Mouse (Mus musculus): ENCODE measurements at regions not wholly inside any gene's neighbourhood (a gene's known extent, or its start where the extent isn't known, plus 50 kb on each side); places are given as distances from the start of the nearest gene placed in this dataset.

DNA sequence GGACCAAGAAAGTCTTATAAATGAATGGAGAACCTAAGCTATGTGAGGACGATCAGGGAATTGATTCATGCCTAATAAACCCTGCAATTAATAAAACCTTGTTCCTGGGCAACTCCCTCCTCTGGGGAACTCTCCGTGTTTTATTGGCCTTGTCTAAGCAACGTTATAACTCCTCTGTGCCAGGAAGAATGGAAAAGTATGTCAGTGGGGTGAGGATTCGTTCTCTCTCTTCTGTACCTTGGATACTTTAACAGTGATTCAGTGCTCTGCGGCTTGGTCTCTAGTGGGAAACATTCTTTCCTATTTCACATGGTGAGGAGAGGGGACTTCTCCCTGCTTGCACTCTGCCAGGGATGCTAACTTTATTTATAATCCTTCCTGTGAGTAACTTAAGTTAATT, 417.4 kb upstream of the Cdh6 start:
- H3K27me3 ChIP-seq (replicated peaks): no peaks in the 10 kb centered on the region
- no peak overlapping the region for H3K4me2 ChIP-seq (replicated peaks)
- H3K36me3 ChIP-seq: no peaks in the 10 kb centered on the region
- WGBS: 42% methylated on average over 5 of the region's 5 CpGs
- H3K9ac ChIP-seq: no peak overlapping the region
- no peak overlapping the region for H3K27ac ChIP-seq
- no peak overlapping the region for H3K4me3 ChIP-seq (replicated peaks)
- H3K4me1 ChIP-seq (replicated peaks): no peaks in the 10 kb centered on the region
- no peaks in the 10 kb centered on the region for H3K9me3 ChIP-seq
- no peak for ATAC-seq

DNA sequence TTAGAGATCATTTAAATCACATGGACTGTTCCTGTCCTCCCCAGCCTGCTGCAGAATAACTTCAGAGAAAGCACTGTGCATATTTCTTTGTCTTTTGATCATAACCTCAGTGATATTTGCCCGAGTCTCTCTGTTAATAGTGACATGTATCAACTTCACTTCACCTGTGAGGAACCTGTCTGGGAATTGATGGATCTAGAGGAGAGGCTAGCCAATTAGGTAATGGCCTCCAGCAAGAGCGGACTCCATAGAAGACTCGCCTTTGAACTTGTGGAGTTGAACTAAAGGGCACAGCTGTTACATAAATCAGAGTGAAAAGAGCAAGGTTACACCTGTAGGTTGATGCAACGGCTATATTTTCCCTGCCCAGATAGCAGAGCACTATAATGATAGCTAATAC, 409.8 kb upstream of the Cdh6 start:
- Histone ChIP-seq H3K9ac (no peak overlapping the region), H3K9me3 (no peaks in the 10 kb centered on the region), H3K36me3 (no peaks in the 10 kb centered on the region), H3K27ac (no peak overlapping the region), H3K4me2 (replicated peaks) (no peak overlapping the region), H3K4me1 (replicated peaks) (no peaks in the 10 kb centered on the region), H3K4me3 (replicated peaks) (no peak overlapping the region), H3K27me3 (replicated peaks) (no peaks in the 10 kb centered on the region)
- no peak for ATAC-seq
- WGBS: 51% methylated on average over 4 of the region's 4 CpGs

GRCm38 (mm10) chr15:13582134-13582533, 408.7 kb upstream of the Cdh6 start:
- no peaks in the 10 kb centered on the region for H3K36me3 ChIP-seq
- no peak overlapping the region for H3K27ac ChIP-seq
- H3K4me2 ChIP-seq (replicated peaks): no peak overlapping the region
- H3K4me1 ChIP-seq (replicated peaks): no peaks in the 10 kb centered on the region
- ATAC-seq: no peak
- 76% methylated on average over 3 of the region's 3 CpGs for WGBS
- no peaks in the 10 kb centered on the region for H3K9me3 ChIP-seq
- no peak overlapping the region for H3K4me3 ChIP-seq (replicated peaks)
- H3K27me3 ChIP-seq (replicated peaks): no peaks in the 10 kb centered on the region
- H3K9ac ChIP-seq: no peak overlapping the region

GRCm38 (mm10) chr15:13573621-13574020, 400.1 kb upstream of the Cdh6 start:
- 63% methylated on average over 3 of the region's 3 CpGs for WGBS
- no peak for ATAC-seq
- H3K9ac ChIP-seq: no peak overlapping the region
- no peak overlapping the region for H3K27ac ChIP-seq
- H3K4me1 ChIP-seq (replicated peaks): no peaks in the 10 kb centered on the region
- H3K4me3 ChIP-seq (replicated peaks): no peak overlapping the region
- H3K36me3 ChIP-seq: no peaks in the 10 kb centered on the region
- H3K27me3 ChIP-seq (replicated peaks): no peaks in the 10 kb centered on the region
- no peaks in the 10 kb centered on the region for H3K9me3 ChIP-seq
- no peak overlapping the region for H3K4me2 ChIP-seq (replicated peaks)

DNA sequence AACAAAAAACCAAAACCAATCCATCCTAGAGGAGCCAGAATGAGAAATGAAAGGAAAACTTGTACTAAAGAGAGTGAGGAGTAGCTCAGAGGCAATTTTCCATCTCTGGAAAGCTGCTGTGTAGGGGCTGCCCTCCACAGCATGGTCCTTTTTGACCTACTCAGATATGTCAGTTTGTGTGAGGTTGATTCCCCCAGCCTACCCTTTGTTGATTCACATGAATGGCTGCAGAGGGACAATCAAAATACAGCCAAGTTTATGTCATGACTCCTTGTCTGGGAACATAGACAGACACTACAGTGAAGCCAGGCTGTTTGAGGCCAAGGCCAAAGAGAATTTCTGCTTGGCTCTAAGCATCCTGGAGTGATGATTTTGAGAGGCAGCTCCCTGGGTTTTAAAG, 387.4 kb upstream of the Cdh6 start:
- Histone ChIP-seq H3K36me3 (no peaks in the 10 kb centered on the region), H3K27me3 (replicated peaks) (no peaks in the 10 kb centered on the region), H3K9me3 (no peaks in the 10 kb centered on the region)

GRCm38 (mm10) chr15:13549207-13549837, 375.8 kb upstream of the Cdh6 start:
- Histone ChIP-seq H3K9me3 (no peaks in the 10 kb centered on the region), H3K27me3 (replicated peaks) (no peaks in the 10 kb centered on the region), H3K36me3 (no peaks in the 10 kb centered on the region), H3K9ac (no peak overlapping the region), H3K27ac (no peak overlapping the region), H3K4me2 (replicated peaks) (no peak overlapping the region), H3K4me1 (replicated peaks) (no peaks in the 10 kb centered on the region), H3K4me3 (replicated peaks) (no peak overlapping the region)
- 68% methylated on average over 8 of the region's 8 CpGs for WGBS
- ATAC-seq: no peak

More for the DNA sequence above, 387.4 kb upstream of the Cdh6 start:
- Histone ChIP-seq H3K4me3 (replicated peaks) (no peak overlapping the region), H3K9ac (no peak overlapping the region), H3K4me1 (replicated peaks) (no peaks in the 10 kb centered on the region), H3K27ac (no peak overlapping the region), H3K4me2 (replicated peaks) (no peak overlapping the region)
- ATAC-seq: no peak

DNA sequence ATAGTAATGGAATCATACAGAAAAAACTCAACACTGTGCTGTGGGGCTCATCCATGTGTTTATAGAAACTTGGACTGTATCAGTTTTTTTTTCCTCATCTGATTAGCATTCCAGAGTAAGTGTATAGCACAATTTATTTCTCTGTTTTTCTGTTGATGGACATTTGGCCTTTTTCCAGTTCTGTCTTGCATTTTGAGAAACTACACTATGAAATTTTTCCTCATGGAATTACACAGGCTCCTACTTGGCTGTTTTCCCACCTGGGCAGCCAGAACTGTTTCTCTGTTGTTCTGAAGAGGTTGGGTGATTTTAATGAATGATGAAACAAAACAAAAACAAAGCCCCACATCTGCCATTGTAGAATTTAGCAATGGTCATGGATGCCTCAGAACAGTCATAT, 366.6 kb upstream of the Cdh6 start:
- ATAC-seq: no peak

DNA sequence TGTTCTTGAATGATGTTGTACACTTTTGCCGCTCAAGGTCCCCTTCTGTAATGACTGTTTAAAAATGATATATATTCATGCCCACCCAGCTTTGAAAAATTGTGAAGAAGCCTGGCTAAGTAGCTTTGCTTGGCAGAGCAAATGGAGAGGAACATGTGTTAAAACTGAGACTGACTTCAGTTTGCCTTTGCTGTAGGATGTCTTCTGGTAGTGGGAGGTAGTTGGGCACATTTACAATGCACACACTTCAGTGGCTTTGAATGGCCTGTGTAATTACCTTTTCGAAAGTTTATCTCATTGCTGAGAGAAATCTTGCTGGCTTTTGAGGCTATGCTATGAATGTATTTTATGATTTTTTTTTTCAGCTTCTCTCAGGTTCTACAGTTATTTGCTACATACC, 360.5 kb upstream of the Cdh6 start:
- Histone ChIP-seq H3K36me3 (no peaks in the 10 kb centered on the region), H3K9ac (no peak overlapping the region), H3K4me2 (replicated peaks) (no peak overlapping the region), H3K4me3 (replicated peaks) (no peak overlapping the region), H3K27me3 (replicated peaks) (no peaks in the 10 kb centered on the region), H3K9me3 (no peaks in the 10 kb centered on the region), H3K4me1 (replicated peaks) (no peaks in the 10 kb centered on the region), H3K27ac (no peak overlapping the region)
- WGBS: 81% methylated on average over 2 of the region's 2 CpGs
- no peak for ATAC-seq

More for the DNA sequence above, 366.6 kb upstream of the Cdh6 start:
- Histone ChIP-seq H3K27me3 (replicated peaks) (no peaks in the 10 kb centered on the region), H3K9me3 (no peaks in the 10 kb centered on the region), H3K4me1 (replicated peaks) (no peaks in the 10 kb centered on the region), H3K27ac (no peak overlapping the region), H3K36me3 (no peaks in the 10 kb centered on the region), H3K4me2 (replicated peaks) (no peak overlapping the region), H3K9ac (no peak overlapping the region), H3K4me3 (replicated peaks) (no peak overlapping the region)

- Histone ChIP-seq H3K4me2 (replicated peaks) (no peak overlapping the region), H3K4me1 (replicated peaks) (no peaks in the 10 kb centered on the region), H3K27ac (no peak overlapping the region), H3K36me3 (no peaks in the 10 kb centered on the region), H3K9me3 (no peaks in the 10 kb centered on the region), H3K27me3 (replicated peaks) (no peaks in the 10 kb centered on the region), H3K4me3 (replicated peaks) (no peak overlapping the region), H3K9ac (no peak overlapping the region)
- WGBS: 48% methylated on average over 3 of the region's 3 CpGs
- no peak for ATAC-seq
Measured at GRCm38 (mm10) chr15:13529960-13530359, 356.5 kb upstream of the Cdh6 start.

- Histone ChIP-seq H3K4me3 (replicated peaks) (no peak overlapping the region), H3K27me3 (replicated peaks) (no peaks in the 10 kb centered on the region), H3K9ac (no peak overlapping the region), H3K9me3 (no peaks in the 10 kb centered on the region), H3K36me3 (no peaks in the 10 kb centered on the region), H3K4me2 (replicated peaks) (no peak overlapping the region), H3K27ac (no peak overlapping the region), H3K4me1 (replicated peaks) (no peaks in the 10 kb centered on the region)
- 92% methylated on average over 4 of the region's 4 CpGs for WGBS
- ATAC-seq: no peak
Measured at GRCm38 (mm10) chr15:13529050-13529449, 355.6 kb upstream of the Cdh6 start.
